Mouse (Mus musculus) megakaryocyte, embryonic 14.5 days (primary cell): ENCODE measurements at regions not wholly inside any gene's neighbourhood (a gene's known extent, or its start where the extent isn't known, plus 50 kb on each side); places are given as distances from the start of the nearest gene placed in this dataset.

Source experiments
- FLI1 ChIP-seq: IDR thresholded peaks from 2 replicates; pipeline ENCODE4 v1.6.1; 2012; ENCODE audit warnings: low read length, inconsistent platforms, mixed read lengths
- GATA1 ChIP-seq: IDR thresholded peaks from 3 replicates; pipeline ENCODE4 v1.6.1; 2012; ENCODE audit warnings: mixed read lengths, low read length, inconsistent platforms, borderline replicate concordance

DNA sequence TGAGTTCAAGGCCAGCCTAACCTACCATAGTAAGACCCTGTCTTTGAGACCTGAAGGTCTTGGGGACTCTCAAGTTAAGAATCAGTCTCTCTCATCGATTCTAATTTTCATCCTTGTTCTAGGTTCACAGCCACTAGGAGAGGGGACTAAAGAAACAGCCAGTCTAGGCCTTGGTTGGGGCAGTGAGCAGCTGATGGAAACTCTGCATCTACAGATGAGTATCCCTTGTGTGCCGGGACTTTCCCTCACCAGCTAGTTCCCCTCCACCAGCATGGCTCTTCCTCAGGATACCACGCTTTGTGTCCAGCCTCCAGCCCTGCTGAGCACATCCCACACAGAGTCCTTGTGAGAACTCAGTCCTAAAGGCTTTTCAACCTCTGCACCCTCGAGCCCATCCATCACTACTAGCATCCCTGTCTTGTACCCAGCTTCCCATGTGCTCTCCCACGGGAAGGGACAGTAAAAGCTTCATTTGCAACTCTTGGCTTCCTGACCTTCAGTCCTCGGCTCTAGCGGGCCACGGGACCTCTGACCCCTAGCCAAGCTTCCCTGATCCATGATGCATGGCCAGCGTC, 74.6 kb downstream of the Hif1an start:
- TF ChIP-seq FLI1 (no peak), GATA1 (no peak)
